Mouse (Mus musculus): ENCODE measurements around the gene Brca2.

Brca2 gene

DNA sequence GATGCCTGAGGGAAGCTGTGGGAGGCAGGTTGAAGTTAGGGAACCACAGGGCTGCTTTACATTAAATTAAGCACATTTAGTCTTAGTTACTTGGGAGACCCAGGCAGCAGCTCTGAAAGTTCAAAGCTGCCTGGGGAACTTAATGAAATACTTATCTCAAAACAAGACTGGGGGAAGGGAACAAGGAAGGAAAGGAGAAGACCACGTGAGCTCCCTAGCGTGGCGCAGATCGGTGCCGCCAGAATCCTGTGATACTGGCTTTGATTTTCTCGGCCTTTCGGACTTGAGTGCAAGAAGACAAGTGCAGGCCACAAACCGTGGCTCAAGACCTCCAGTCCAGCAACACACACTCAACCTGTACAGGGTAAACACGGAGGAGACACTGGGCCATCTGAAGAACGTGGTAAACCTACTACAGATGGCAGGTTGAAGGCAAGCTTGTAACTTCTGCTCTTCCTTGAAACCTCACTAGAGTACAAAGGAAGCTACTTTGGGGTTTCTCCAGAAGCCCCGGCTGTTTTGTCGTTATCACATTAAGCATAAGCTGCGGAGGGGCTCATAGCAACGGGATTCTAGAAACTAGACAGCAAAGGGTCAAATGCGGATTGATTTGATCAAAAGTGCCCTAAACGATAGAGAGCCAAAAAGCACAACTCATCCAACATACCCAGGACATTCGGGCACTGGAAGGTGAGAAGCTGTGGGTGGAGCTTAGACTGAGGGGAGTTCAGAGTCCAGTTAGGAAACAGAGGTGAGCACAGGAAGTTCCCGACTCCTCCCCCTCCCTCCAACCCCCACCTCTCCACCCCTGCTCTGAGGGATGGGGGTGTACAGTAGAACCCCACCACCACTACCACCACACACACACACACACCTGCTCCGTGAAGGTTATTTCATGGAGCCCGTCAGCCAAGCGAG lies 76.0 kb downstream of the Brca2 start:
- peak; percentile 42 for DNase-seq (ENCODE audit: low read depth)

- peak; percentile 43 for DNase-seq (ENCODE audit: low read depth)
Observed at GRCm38 (mm10) chr5:150599301-150600294, 77.2 kb downstream of the Brca2 start.

DNA sequence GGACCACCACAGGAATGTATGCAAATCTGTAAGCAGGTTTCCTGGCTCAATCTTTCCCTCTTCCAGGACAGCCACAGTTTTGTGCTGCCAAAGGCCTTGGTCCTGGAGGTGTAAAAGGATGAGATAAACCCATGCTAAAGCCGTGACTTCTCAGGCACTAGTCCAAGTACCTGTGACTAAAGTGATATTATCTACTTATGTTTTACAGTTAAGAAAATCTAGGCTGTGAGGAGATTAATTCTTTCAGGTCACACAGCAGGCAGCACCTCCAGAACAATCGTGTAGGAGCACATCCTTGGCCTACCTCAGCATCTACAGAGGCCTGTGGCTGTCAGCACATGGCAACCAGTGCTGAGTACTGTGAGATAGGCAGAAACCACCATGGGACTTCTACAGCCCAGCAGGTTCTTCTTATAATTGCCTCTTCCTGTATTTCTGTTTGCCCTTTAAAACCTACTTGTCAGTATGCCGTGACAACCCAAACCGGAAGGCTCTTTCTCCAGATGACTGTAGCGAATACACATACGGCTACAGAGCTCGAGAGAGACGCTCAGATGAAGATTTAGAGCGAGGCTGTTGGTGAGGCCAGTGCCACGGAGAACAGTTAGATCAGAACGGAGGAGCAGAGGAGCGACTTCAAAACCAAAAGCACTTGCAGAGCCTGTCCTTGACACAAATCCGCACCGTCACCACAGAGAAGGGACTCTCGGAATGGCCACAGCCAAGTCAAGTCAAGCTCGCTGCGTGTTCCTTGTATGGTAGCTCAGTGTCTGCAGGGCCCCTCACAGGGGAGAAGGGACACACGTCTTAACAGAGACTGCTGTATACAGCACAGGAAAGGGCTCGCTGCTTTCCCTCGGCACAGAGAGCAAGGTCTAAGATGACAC lies 78.4 kb downstream of the Brca2 start:
- DNase-seq (ENCODE audit: low read depth), result no peak

DNA sequence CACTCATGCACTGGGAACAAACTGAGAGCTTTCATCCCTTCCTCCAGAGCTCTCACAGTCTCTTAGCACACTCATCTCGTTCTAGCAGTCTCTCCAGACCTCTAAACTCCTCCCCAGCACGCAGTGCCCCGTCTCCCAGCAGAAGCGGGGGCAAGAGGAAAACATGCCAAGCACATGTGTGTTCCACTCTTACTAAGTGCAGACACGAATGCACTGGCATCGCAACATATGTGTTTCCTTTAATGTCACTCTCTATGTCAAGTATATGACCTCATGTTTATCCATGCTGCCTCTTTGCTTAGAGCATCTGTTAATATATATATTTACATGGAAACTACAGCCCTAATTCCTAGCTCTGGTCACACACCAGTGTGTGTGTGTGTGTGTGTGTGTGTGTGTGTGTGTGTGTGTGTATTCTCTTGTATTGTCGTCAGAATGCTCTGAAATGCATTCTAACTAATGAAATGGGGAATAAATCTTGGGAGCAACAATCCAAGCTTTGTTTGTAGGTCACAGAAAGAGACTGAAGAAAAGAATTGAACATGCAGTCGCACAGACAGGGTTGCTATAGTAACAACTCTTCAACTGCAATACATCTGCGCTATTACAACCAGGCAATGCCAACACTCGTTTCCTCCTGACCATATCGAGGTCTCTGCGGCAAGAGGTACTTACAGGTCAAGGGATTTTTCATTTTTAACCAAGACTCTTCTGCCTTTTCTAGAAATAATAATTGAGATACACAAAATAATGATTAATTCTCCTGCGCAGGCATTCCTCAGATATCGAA lies 79.2 kb downstream of the Brca2 start:
- DNase-seq (ENCODE audit: low read depth), result no peak

- no peak for DNase-seq (ENCODE audit: low read depth)
Observed at GRCm38 (mm10) chr5:150606131-150606530, 83.7 kb downstream of the Brca2 start.

- DNase-seq (ENCODE audit: low read depth), result no peak
Observed at GRCm38 (mm10) chr5:150607631-150608030, 85.2 kb downstream of the Brca2 start.

- DNase-seq (ENCODE audit: low read depth), result no peak
Observed at GRCm38 (mm10) chr5:150611136-150611535, 88.7 kb downstream of the Brca2 start.

- DNase-seq (ENCODE audit: low read depth), result peak; percentile 86
Observed at GRCm38 (mm10) chr5:150611697-150612096, 89.3 kb downstream of the Brca2 start.

DNA sequence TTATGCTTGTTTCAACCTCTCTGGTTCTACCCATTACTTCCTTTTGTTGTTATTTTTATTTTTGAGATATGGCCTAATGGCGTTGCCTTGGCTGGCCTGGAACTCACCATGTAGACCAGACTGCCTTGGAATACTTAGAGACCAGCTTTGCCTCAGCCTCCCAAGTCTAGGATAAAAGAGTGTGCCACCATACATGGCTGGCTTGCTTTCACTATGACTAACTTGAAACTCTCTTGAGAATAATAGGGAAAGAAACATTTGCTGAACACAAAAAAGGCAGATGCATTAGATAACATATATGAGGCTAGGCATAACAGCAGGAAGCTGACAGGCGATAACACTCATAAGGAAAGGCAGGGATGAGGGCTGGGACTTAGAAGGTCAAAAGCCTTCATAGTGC lies 91.6 kb downstream of the Brca2 start:
- no peak for DNase-seq (ENCODE audit: low read depth)

DNA sequence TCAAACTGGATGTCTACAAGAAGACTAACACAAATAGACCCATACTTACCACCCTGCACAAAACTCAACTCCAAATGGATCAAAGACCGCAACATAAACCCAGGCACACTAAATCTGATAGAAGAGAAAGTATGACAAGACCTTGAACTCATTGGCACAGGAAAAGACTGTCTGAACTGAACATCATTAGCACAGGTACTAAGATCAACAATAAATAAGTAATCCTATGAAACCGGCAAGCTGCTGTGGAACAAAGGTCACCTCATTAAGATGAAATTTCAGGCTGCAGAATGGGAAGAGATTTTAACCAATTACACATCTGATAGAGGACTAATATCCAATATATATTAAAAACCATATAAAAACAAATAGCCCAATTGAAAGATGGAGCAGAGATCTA lies 93.8 kb downstream of the Brca2 start:
- no peak for DNase-seq (ENCODE audit: low read depth)

GRCm38 (mm10) chr5:150616731-150617130 lies 94.3 kb downstream of the Brca2 start:
- DNase-seq (ENCODE audit: low read depth), result no peak

- no peak for DNase-seq (ENCODE audit: low read depth)
Observed at GRCm38 (mm10) chr5:150618599-150619355, 96.3 kb downstream of the Brca2 start.
